Mouse (Mus musculus): ENCODE measurements around the gene Ctsa. TPM values are rescaled to one million over a fixed set of nuclear protein-coding genes. Genes with fewer than 3 reads are reported as not detected.
A peak's percentile ranks its signal among the peaks of the same experiment; 100 is the strongest.
"Not testable (repeated sequence)": the region's sequence is repeated elsewhere in the genome, so short reads cannot be mapped to it uniquely, and the experiment has no call there.

Gene Ctsa
- polyA plus RNA-seq, 1 experiment from 2014 or later = 178 TPM

DNA sequence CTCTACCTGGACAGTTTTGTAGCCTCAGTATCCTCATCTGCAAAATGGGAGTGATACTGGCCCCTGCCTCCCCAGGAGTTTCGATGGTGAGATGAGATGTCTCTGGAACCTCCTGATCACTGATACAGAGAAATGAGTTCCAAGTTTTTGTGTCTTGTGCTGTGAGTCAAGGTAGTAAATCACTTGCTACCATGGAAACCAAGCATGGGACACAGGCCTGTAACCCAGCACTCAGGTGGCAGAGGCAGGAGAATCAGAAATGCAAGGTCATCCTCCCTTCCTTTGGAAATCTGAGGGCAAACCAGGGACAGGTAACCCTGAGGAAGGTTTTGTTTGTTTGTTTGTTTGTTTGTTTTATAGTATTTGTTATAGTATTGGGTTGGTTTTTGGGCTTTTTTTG is 3.6 kb upstream of the Ctsa start:
- H3K4me2 ChIP-seq = no peak overlapping the region
- peaks cover 39% of the 10 kb centered on the region for H3K36me3 ChIP-seq
- no peaks in the 10 kb centered on the region for H3K9me3 ChIP-seq
- no peak overlapping the region for H3K9ac ChIP-seq
- H3K4me1 ChIP-seq = peaks cover 13% of the 10 kb centered on the region
- no peak for ATAC-seq (ENCODE audit: insufficient number of reproducible peaks, low FRiP score, low TSS enrichment, low read depth)
- H3K4me3 ChIP-seq = no peak overlapping the region
- no peak overlapping the region for H3K27ac ChIP-seq
- WGBS = 97% methylated on average over 1 of the region's 1 CpGs
- no peaks in the 10 kb centered on the region for H3K27me3 ChIP-seq

DNA sequence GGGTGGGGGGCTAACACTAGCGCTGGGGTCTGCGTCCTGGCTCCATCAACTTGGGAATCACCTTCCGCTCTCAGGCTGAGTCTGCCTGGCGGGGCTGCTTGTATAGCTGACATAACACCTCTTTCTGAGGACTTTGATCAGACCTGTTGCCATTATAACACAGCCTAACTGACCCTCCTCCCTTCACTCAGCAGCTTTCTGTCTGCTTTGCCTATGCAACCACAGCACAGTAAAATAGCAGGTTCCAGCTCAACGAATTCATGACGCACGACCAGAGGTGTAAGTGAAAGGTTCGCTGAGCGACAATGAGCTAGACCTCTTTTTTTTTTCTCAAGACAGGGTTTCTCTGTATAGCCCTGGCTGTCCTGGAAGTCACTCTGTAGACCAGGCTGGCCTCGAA is 1.6 kb upstream of the Ctsa start:
- H3K4me1 ChIP-seq = peaks cover 22% of the 10 kb centered on the region
- no peak overlapping the region for H3K9ac ChIP-seq
- H3K4me2 ChIP-seq = no peak overlapping the region
- ATAC-seq (ENCODE audit: insufficient number of reproducible peaks, low FRiP score, low TSS enrichment, low read depth) = no peak
- H3K27ac ChIP-seq = no peak overlapping the region
- no peak overlapping the region for H3K4me3 ChIP-seq
- peaks cover 33% of the 10 kb centered on the region for H3K36me3 ChIP-seq
- 81% methylated on average over 10 of the region's 10 CpGs for WGBS
- H3K27me3 ChIP-seq = no peaks in the 10 kb centered on the region
- no peaks in the 10 kb centered on the region for H3K9me3 ChIP-seq

DNA sequence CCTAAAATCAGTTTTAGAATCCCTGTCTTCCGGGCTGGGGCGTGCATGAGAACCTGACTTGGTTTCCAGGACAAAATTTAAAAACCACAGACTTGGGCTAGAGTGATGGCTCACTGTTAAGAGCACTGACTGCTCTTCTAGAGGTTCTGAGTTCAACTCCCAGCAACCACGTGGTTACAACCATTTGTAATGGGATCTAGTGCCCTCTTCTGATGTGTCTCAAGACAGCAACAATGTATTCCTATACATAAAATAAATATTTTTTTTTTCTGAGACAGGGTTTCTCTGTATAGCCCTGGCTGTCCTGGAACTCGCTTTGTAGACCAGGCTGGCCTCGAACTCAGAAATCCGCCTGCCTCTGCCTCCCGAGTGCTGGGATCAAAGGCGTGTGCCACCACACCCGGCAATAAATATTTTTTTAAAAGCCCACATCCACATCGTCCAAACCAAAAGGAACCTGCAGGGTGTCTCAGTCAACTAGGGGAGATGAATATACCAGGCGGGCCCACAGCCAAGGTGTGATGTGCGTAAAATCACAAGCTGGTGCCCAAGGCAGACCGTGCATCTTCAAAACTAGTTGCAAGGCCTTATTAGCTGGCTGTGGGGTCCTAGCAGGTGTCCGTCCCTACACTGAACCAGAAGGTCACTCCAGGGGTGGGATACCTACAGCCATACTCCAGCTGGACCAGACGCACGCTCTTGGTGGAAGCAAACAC is 483 bp upstream of the Ctsa start:
- Histone ChIP-seq H3K4me1 (peaks cover 22% of the 10 kb centered on the region), H3K4me2 (peak overlapping the region; percentile 98), H3K27me3 (no peaks in the 10 kb centered on the region), H3K9ac (peak overlapping the region; percentile 82; the same call in 1 of the 2 replicates), H3K4me3 (peak overlapping the region; percentile 75), H3K9me3 (no peaks in the 10 kb centered on the region), H3K27ac (peak overlapping the region; percentile 89), H3K36me3 (peaks cover 31% of the 10 kb centered on the region)
- WGBS = 60% methylated on average over 16 of the region's 16 CpGs
- no peak for ATAC-seq (ENCODE audit: insufficient number of reproducible peaks, low FRiP score, low TSS enrichment, low read depth)

DNA sequence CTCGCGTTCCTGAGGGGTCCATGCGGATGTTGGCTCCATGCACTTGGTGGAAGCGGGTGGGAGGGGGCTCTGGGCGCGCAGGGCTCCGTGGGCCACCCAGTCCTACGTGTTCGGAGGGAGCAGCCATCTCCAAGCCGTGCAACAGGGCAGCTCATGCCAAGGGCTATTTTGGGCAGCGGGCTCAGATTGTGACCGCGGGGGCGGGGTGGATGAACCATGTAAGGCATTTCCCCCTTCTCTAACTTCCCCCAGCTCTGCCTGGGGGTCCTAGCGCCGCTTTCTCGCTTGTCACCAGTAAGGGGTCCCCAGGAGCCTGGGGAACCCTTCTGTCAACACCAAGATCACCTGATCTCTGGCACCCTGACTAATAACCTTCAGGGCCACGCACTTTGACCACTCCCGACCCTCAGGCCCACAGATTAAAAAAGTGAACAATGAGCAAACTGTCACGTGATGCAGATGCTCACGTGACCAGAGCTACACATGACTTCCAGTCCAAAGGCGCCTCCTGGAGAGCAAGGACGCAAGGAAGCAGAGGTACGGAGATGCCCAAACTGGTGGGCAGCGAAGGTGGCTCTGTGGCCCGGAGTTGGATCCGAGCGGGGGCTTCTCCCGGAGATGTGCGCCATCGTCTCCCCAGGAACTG is 764 bp downstream of the Ctsa start, which contains the start of gene Neurl2:
Gene Neurl2 (minus strand): TSS at position 143 of the 646 bp plus-strand sequence.
- Histone ChIP-seq H3K36me3 (peaks cover 25% of the 10 kb centered on the region), H3K9me3 (no peaks in the 10 kb centered on the region), H3K4me1 (peaks cover 22% of the 10 kb centered on the region), H3K27ac (peak within 1 kb of the TSS; percentile 89), H3K4me3 (peak within 1 kb of the TSS; percentile 75), H3K4me2 (peak within 1 kb of the TSS; percentile 98), H3K27me3 (no peaks in the 10 kb centered on the region), H3K9ac (peak within 1 kb of the TSS; percentile 82)
- peak; percentile 70; the same call in 1 of the 2 replicates for ATAC-seq (ENCODE audit: insufficient number of reproducible peaks, low FRiP score, low TSS enrichment, low read depth)
- under 1% methylated on average over 31 of the region's 31 CpGs for WGBS

DNA sequence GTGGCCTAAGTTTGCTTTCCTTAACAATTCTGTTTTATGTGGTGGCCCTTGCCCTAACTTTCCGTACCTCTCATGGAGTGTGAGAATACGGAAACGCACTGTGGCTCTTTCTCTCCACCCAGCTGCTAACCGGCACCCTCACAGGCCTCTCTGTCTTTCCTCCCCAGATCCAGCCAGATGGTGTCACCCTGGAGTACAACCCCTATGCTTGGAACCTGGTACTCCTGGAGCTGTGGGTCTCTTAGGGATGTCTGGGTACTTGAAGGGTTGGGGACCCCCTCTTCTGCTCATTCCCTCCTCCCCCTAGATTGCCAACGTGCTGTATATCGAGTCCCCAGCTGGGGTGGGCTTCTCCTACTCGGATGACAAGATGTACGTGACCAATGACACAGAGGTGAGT is 1.9 kb downstream of the Ctsa start:
- Histone ChIP-seq H3K27me3 (no peaks in the 10 kb centered on the region), H3K36me3 (peaks cover 36% of the 10 kb centered on the region), H3K4me1 (peaks cover 22% of the 10 kb centered on the region), H3K9me3 (no peaks in the 10 kb centered on the region), H3K4me3 (peak overlapping the region; percentile 75), H3K9ac (peak overlapping the region; percentile 82), H3K27ac (no peak overlapping the region), H3K4me2 (peak overlapping the region; percentile 98)
- no peak for ATAC-seq (ENCODE audit: insufficient number of reproducible peaks, low FRiP score, low TSS enrichment, low read depth)
- WGBS = 40% methylated on average over 8 of the region's 8 CpGs

DNA sequence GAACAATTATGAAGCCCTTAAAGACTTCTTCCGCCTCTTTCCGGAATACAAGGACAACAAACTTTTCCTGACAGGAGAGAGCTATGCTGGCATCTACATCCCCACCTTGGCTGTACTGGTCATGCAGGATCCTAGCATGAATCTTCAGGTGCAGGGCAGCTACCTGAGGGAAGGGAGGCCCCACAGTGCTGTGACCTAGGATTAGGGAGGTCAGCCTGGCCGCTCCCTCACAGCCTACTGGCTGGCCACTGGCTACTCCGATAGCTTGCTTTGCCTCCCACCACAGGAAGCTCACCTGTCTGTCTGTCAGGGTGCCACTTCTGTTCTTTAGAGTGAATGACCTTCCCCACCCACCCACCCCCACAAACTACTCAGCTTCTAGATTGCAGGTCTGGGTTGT is 2.5 kb downstream of the Ctsa start:
- Histone ChIP-seq H3K27me3 (no peaks in the 10 kb centered on the region), H3K27ac (no peak overlapping the region), H3K4me3 (peak overlapping the region; percentile 75; the same call in 1 of the 2 replicates), H3K36me3 (peaks cover 43% of the 10 kb centered on the region), H3K4me2 (0 out of 2 replicates have a peak overlapping the region, but pooled peaks have one; percentile 98), H3K9me3 (no peaks in the 10 kb centered on the region), H3K9ac (no peak overlapping the region), H3K4me1 (peaks cover 22% of the 10 kb centered on the region)
- 93% methylated on average over 4 of the region's 4 CpGs for WGBS
- ATAC-seq (ENCODE audit: insufficient number of reproducible peaks, low FRiP score, low TSS enrichment, low read depth) = no peak

DNA sequence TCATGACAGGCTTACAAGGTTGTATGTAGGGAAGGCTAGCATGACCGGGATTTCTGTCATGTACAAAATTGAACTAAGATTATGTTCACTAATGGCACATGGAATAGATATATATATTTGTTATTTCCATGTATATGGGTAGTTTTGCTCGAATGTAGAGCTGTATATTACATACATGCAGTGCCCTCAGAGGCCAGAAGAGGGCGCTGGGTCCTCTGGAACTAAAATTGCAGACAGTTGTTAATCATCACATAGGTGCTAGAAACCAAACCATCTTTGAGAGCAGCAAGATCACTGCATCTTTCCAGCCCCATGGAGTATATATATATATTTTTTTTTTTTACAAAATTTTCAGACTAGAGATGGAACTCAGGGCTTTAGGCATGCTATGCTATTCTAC is 13.1 kb downstream of the Ctsa start:
- no peak overlapping the region for H3K4me2 ChIP-seq

DNA sequence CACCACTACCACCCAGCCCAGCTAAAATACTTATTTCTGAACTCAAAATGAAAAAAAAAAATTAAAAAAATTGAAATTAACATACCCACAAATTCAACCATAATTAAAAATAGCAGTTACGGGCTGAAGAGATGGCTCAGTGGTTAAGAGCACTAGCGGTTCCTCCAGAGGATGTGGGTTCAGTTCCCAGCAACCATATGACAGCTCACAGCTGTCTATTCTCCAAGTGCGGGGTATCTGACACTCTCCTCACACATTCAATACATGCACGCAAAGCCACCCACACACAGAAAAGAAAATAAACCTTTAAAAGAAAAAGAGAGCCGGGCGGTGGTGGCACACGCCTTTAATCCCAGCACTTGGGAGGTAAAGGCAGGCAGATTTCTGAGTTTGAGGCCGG is 17.4 kb downstream of the Ctsa start:
- Histone ChIP-seq H3K27me3 (peaks cover 11% of the 10 kb centered on the region), H3K27ac (no peak overlapping the region), H3K4me1 (no peaks in the 10 kb centered on the region), H3K36me3 (0 out of 2 replicates have a peak, but pooled peaks cover 10% of the 10 kb centered on the region), H3K4me3 (no peak overlapping the region), H3K9me3 (no peaks in the 10 kb centered on the region), H3K9ac (no peak overlapping the region), H3K4me2 (no peak overlapping the region)
- ATAC-seq (ENCODE audit: insufficient number of reproducible peaks, low FRiP score, low TSS enrichment, low read depth) = no peak
- WGBS = 83% methylated on average over 8 of the region's 8 CpGs

More for the DNA sequence above, 13.1 kb downstream of the Ctsa start:
- Histone ChIP-seq H3K27ac (no peak overlapping the region), H3K9ac (no peak overlapping the region), H3K36me3 (0 out of 2 replicates have a peak, but pooled peaks cover 10% of the 10 kb centered on the region), H3K9me3 (no peaks in the 10 kb centered on the region), H3K4me1 (no peaks in the 10 kb centered on the region), H3K27me3 (no peaks in the 10 kb centered on the region), H3K4me3 (no peak overlapping the region)
- 59% methylated on average over 3 of the region's 3 CpGs for WGBS
- no peak for ATAC-seq (ENCODE audit: insufficient number of reproducible peaks, low FRiP score, low TSS enrichment, low read depth)

DNA sequence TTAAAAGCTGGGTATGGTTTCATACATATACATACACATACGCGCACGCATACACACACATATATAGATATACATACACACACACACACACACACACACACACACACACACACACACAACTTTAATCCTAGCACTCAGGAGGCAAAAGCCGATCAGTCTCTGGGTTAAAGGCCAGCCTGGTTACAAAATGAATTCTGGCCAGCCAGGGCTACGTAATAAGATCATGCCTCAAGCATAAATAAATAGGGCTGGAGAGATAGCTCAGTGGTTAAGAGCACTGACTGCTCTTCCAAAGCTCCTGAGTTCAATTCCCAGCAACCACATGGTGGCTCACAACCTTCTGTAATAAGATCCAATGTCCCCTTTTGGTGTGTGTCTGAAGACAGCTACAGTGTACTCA is 22.9 kb downstream of the Ctsa start:
- 76% methylated on average over 5 of the region's 5 CpGs for WGBS
- H3K4me3 ChIP-seq; H3K36me3 ChIP-seq; H3K27ac ChIP-seq; H3K9ac ChIP-seq; H3K4me2 ChIP-seq; H3K9me3 ChIP-seq; ATAC-seq (ENCODE audit: insufficient number of reproducible peaks, low FRiP score, low TSS enrichment, low read depth): not testable (repeated sequence)
- H3K4me1 ChIP-seq = peaks cover 22% of the 10 kb centered on the region
- peaks cover 53% of the 10 kb centered on the region for H3K27me3 ChIP-seq

DNA sequence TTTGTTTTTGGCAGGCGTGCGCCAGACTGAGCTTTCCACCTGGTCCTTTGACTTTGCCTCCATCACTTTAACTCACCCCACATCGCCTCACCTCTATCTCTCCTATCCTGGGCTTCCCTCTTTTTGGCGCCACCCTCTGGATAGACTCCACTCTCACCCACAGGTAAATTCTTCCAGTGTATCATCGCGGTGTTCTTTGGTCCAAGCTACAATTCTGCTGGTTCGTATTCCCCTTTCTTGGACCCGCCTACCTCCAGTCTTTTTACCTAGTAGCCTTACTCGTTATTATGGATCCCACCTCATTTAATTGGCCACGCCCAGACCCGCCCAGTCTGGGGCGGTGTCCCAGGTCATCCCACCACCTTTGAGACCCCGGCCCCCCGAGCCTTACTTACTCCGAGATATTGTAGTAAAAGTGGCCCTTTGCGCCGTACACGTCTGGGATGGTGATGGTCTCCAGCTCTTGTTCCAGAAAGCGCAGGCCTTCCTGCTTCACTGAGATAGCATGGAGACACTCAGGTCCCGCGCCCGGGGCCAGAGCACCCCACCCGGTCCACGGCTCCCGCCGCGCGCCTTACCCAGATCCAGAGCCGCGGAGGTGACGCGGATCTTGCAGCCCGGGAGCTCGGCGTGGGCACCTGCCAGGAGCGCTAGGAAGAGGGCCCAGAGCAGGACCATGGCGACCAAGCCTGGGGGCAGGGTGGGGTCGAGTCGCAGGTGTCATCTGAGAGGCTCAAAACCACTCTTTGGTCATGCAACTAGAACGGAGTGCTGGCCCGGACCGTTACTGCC is 23.8 kb downstream of the Ctsa start:
- peak overlapping the region; percentile 43 for H3K27ac ChIP-seq
- H3K9ac ChIP-seq = peak overlapping the region; percentile 20; the same call in 1 of the 2 replicates
- H3K36me3 ChIP-seq = no peaks in the 10 kb centered on the region
- peak overlapping the region; percentile 52 for H3K4me3 ChIP-seq
- no peaks in the 10 kb centered on the region for H3K9me3 ChIP-seq
- WGBS = 1% methylated on average over 42 of the region's 42 CpGs
- peaks cover 53% of the 10 kb centered on the region for H3K27me3 ChIP-seq
- H3K4me2 ChIP-seq = peak overlapping the region; percentile 98
- H3K4me1 ChIP-seq = peaks cover 23% of the 10 kb centered on the region
- peak; percentile 36; the same call in 1 of the 2 replicates for ATAC-seq (ENCODE audit: insufficient number of reproducible peaks, low FRiP score, low TSS enrichment, low read depth)

DNA sequence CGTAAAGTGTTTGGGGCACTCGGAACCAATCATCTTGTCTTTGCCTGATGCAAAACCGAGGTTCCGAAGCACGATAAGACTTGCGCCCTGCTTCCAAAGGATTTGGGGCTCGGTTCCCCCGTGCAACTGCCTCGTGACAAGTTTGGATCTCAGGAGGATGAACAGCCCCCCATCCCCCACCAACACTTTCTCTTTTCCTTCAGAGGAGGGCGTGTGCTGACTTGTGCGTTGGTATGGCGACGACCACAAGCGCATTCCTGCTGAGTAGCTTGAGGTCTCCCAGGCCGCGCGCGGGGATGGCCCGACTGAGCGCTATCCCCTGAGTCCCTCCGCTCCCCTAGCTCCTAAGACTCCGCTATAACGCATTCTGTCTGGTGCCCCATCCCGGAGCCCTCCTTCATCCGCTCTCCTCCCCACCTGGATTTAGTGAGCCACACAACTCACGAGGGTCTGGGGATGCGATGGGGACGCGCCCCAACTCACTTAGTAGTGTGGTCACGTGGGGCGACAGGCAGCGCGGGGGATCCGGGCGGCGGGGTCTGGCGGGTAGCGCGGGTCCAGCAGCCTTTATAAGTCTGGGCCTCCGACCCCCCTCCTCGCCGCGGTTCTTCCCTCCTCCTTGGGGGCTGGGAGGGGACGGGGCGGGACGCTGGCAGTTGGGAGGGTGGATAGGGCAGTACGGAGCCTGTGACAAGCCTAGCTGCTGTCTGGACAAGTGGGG is 24.6 kb downstream of the Ctsa start, which contains the start of gene Pltp:
Gene Pltp (minus strand): TSS at position 611 of the 721 bp plus-strand sequence.
- H3K27ac ChIP-seq = peak within 1 kb of the TSS; percentile 43
- peak within 1 kb of the TSS; percentile 37 for H3K9ac ChIP-seq
- peaks cover 53% of the 10 kb centered on the region for H3K27me3 ChIP-seq
- H3K4me3 ChIP-seq = peak within 1 kb of the TSS; percentile 52
- peaks cover 31% of the 10 kb centered on the region for H3K4me1 ChIP-seq
- WGBS = under 1% methylated on average over 47 of the region's 47 CpGs
- H3K9me3 ChIP-seq = no peaks in the 10 kb centered on the region
- peak within 1 kb of the TSS; percentile 98 for H3K4me2 ChIP-seq
- peak; percentile 46; the same call in 1 of the 2 replicates for ATAC-seq (ENCODE audit: insufficient number of reproducible peaks, low FRiP score, low TSS enrichment, low read depth)
- H3K36me3 ChIP-seq = no peaks in the 10 kb centered on the region
